Mouse (Mus musculus): ENCODE results near the gene Zgrf1.

DNA sequence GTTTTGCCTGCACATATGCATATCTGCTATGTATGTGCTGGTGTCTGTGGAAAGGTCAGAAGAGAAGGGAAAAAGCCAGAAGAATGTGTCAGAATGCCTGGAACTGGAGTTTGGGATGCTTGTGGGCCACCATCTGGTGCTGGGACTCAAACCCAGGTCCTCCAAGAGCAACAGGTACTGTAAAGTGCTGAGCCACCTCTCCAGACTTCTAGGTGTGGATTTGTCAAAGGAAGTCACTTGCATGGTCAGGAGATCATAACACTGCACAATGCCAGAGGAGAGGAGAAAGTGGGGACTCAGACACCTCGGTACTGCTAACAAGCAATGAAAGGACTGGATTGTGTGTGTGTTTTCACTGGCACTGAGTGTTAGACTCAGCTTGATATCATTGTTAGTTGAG is 76.9 kb downstream of the Zgrf1 start:
- TF ChIP-seq EP300 (IDR thresholded peaks at IDR 0.05; ENCODE audit: low read depth), result no peak
- no peak for TF ChIP-seq CTCF (IDR thresholded peaks at IDR 0.05; ENCODE audit: low read depth)
